Mouse (Mus musculus) bone marrow, adult 2 months (tissue): ENCODE measurements around the gene Ucp3.

Source experiments
- CTCF ChIP-seq: fragments of 200-500 bp; IDR thresholded peaks from 2 replicates; pipeline ENCODE4 v1.5.1; 2011; ENCODE audit warnings: low read length, control low read depth; ENCODE audit not compliant: control insufficient read depth, insufficient read depth
- POLR2A ChIP-seq: fragments of 200-500 bp; IDR thresholded peaks from 2 replicates; pipeline ENCODE4 v1.6.1; 2011; ENCODE audit warnings: low read depth, mild to moderate bottlenecking, control low read depth, low read length, borderline replicate concordance; ENCODE audit not compliant: control insufficient read depth

- TF ChIP-seq POLR2A = no peak
- TF ChIP-seq CTCF = no peak
Observed at GRCm38 (mm10) chr7:100425795-100426194, 47.0 kb upstream of the Ucp3 start.
